Mouse (Mus musculus): ENCODE measurements around the gene Acer2.

Gene Acer2

GRCm38 (mm10) chr4:86886160-86886878 is 12.1 kb downstream of the Acer2 start:
- DNase-seq (ENCODE audit: low read depth, low spot score), result peak; percentile 52

- DNase-seq (ENCODE audit: low read depth, low spot score), result peak; percentile 84
Observed at GRCm38 (mm10) chr4:86887879-86888278, 13.7 kb downstream of the Acer2 start.

- DNase-seq (ENCODE audit: low read depth, low spot score), result no peak
Observed at GRCm38 (mm10) chr4:86897411-86897810, 23.2 kb downstream of the Acer2 start.

GRCm38 (mm10) chr4:86898791-86899474 is 24.7 kb downstream of the Acer2 start:
- no peak for DNase-seq (ENCODE audit: low read depth, low spot score)

- no peak for DNase-seq (ENCODE audit: low read depth, low spot score)
Observed at GRCm38 (mm10) chr4:86902351-86902750, 28.2 kb downstream of the Acer2 start.

GRCm38 (mm10) chr4:86904969-86905368 is 30.8 kb downstream of the Acer2 start:
- DNase-seq (ENCODE audit: low read depth, low spot score), result peak; percentile 79

- no peak for DNase-seq (ENCODE audit: low read depth, low spot score)
Observed at GRCm38 (mm10) chr4:86905869-86906268, 31.7 kb downstream of the Acer2 start.

GRCm38 (mm10) chr4:86911576-86912341 is 37.6 kb downstream of the Acer2 start:
- peak; percentile 96 for DNase-seq (ENCODE audit: low read depth, low spot score)

GRCm38 (mm10) chr4:86912757-86913156 is 38.6 kb downstream of the Acer2 start:
- no peak for DNase-seq (ENCODE audit: low read depth, low spot score)

- DNase-seq (ENCODE audit: low read depth, low spot score), result peak; percentile 50
Observed at GRCm38 (mm10) chr4:86916062-86916461, 41.9 kb downstream of the Acer2 start.

- DNase-seq (ENCODE audit: low read depth, low spot score), result no peak
Observed at GRCm38 (mm10) chr4:86923476-86924055, 49.4 kb downstream of the Acer2 start.

GRCm38 (mm10) chr4:86924804-86925458 is 50.7 kb downstream of the Acer2 start:
- DNase-seq (ENCODE audit: low read depth, low spot score), result peak; percentile 82

- no peak for DNase-seq (ENCODE audit: low read depth, low spot score)
Observed at GRCm38 (mm10) chr4:86926997-86927396, 52.8 kb downstream of the Acer2 start.

- DNase-seq (ENCODE audit: low read depth, low spot score), result peak; percentile 23
Observed at GRCm38 (mm10) chr4:86930101-86930635, 56.0 kb downstream of the Acer2 start.

- DNase-seq (ENCODE audit: low read depth, low spot score), result peak; percentile 89
Observed at GRCm38 (mm10) chr4:86930636-86931456, 56.6 kb downstream of the Acer2 start.

- peak; percentile 58 for DNase-seq (ENCODE audit: low read depth, low spot score)
Observed at GRCm38 (mm10) chr4:86933026-86933425, 58.8 kb downstream of the Acer2 start.

GRCm38 (mm10) chr4:86936217-86936616 is 62.0 kb downstream of the Acer2 start:
- no peak for DNase-seq (ENCODE audit: low read depth, low spot score)

- DNase-seq (ENCODE audit: low read depth, low spot score), result no peak
Observed at GRCm38 (mm10) chr4:86936706-86937105, 62.5 kb downstream of the Acer2 start.

GRCm38 (mm10) chr4:86942656-86943055 is 68.5 kb downstream of the Acer2 start:
- DNase-seq (ENCODE audit: low read depth, low spot score), result no peak

- peak; percentile 71 for DNase-seq (ENCODE audit: low read depth, low spot score)
Observed at GRCm38 (mm10) chr4:86943296-86943695, 69.1 kb downstream of the Acer2 start.
